Comparison of ENCODE assay signal across 19 mouse cellular contexts in genomic region chr12:21329661-21330400, GRCm38 (mm10). TPM values are rescaled to one million over a fixed set of nuclear protein-coding genes. Genes with fewer than 3 reads are reported as not detected.
DNase-seq lines count a peak whose midpoint lies in the region; ATAC-seq lines count a peak whose summit lies in the region.
"Had no signal": no experiment of that assay in that cellular context is flagged by ENCODE, and none has a peak within 500 bp of the region (broad histone marks: within the 10 kb centered on the region; RNA-seq: fewer than 3 reads in every experiment).

No protein-coding gene starts in this region.

- 0 out of 2 replicates have a peak overlapping the region, but pooled peaks have one; percentile 34 for H3K27ac ChIP-seq in heart, embryonic 13.5 days (replicated peaks)
- H3K27ac ChIP-seq in midbrain, embryonic 11.5 days (ENCODE audit: low read depth, low read length) = no peak overlapping the region
- H3K27ac ChIP-seq in midbrain, embryonic 10.5 days (replicated peaks) = no peak overlapping the region
- H3K27ac ChIP-seq: embryonic facial prominence, embryonic 13.5 days; forebrain, embryonic 12.5 days; hindbrain, embryonic 12.5 days had no signal

- H3K4me2 ChIP-seq in heart, embryonic 13.5 days = no peak overlapping the region
- H3K4me2 ChIP-seq in midbrain, embryonic 11.5 days = no peak overlapping the region
- H3K4me2 ChIP-seq: embryonic facial prominence, embryonic 13.5 days; forebrain, embryonic 12.5 days; hindbrain, embryonic 12.5 days had no signal

- 0 out of 2 replicates have a peak overlapping the region, but pooled peaks have one; percentile 26 for H3K9ac ChIP-seq in heart, embryonic 13.5 days
- H3K9ac ChIP-seq in midbrain, embryonic 11.5 days (ENCODE audit: low read length) = no peak overlapping the region
- H3K9ac ChIP-seq: embryonic facial prominence, embryonic 13.5 days; forebrain, embryonic 12.5 days; hindbrain, embryonic 12.5 days had no signal

- peaks cover 18% of the 10 kb centered on the region for H3K4me1 ChIP-seq in heart, embryonic 13.5 days
- no peaks in the 10 kb centered on the region for H3K4me1 ChIP-seq in midbrain, embryonic 11.5 days (ENCODE audit: control insufficient read depth, insufficient read depth, low read length)
- H3K4me1 ChIP-seq in midbrain, embryonic 10.5 days = no peaks in the 10 kb centered on the region
- H3K4me1 ChIP-seq: embryonic facial prominence, embryonic 13.5 days; forebrain, embryonic 12.5 days; hindbrain, embryonic 12.5 days had no signal

- ATAC-seq in heart, embryonic 13.5 days (ENCODE audit: extremely low read depth, insufficient number of reproducible peaks, low FRiP score, low TSS enrichment) = no peak
- no peak for ATAC-seq in midbrain, embryonic 11.5 days (ENCODE audit: low FRiP score)
- ATAC-seq: forebrain, embryonic 16.5 days; hindbrain, embryonic 16.5 days; inflammation-experienced regulatory T-cells, adult 6 months had no signal

- peak; percentile 70 for DNase-seq in heart, adult 11 months
- no peak for DNase-seq in heart, postnatal 10 days
- DNase-seq in heart, postnatal 36 days = no peak
- peak; percentile 54 for DNase-seq in midbrain, embryonic 11.5 days (ENCODE audit: low spot score, missing footprints)
- DNase-seq in midbrain, embryonic 10.5 days (ENCODE audit: low spot score) = no peak
- DNase-seq: adrenal gland, adult 2 months; adrenal gland, postnatal 25 days; cerebellum, adult 18-20 months; cerebellum, adult 9-11 months; cerebellum, postnatal 36 days; kidney, adult 8-10 months had no signal

- peaks cover 97% of the 10 kb centered on the region for H3K36me3 ChIP-seq in heart, embryonic 13.5 days
- H3K36me3 ChIP-seq in midbrain, embryonic 11.5 days (ENCODE audit: control insufficient read depth, insufficient read depth, low read length) = peaks cover 27% of the 10 kb centered on the region
- peaks cover 98% of the 10 kb centered on the region for H3K36me3 ChIP-seq in midbrain, embryonic 10.5 days

- no peaks in the 10 kb centered on the region for H3K9me3 ChIP-seq in heart, embryonic 13.5 days
- H3K9me3 ChIP-seq in midbrain, embryonic 11.5 days (ENCODE audit: control insufficient read depth, low read length) = no peaks in the 10 kb centered on the region
- H3K9me3 ChIP-seq in midbrain, embryonic 10.5 days (replicated peaks) = no peaks in the 10 kb centered on the region
- H3K9me3 ChIP-seq: embryonic facial prominence, embryonic 13.5 days; forebrain, embryonic 12.5 days; hindbrain, embryonic 12.5 days had no signal

- WGBS in heart, embryonic 13.5 days = 70% methylated on average over 9 of the region's 9 CpGs
- WGBS in midbrain, embryonic 11.5 days = 94% methylated on average over 9 of the region's 9 CpGs
- 93% methylated on average over 9 of the region's 9 CpGs for WGBS in midbrain, embryonic 10.5 days

- H3K4me3 ChIP-seq in heart, embryonic 13.5 days = no peak overlapping the region
- no peak overlapping the region for H3K4me3 ChIP-seq in midbrain, embryonic 11.5 days (ENCODE audit: low read depth, low read length)
- no peak overlapping the region for H3K4me3 ChIP-seq in midbrain, embryonic 10.5 days
- H3K4me3 ChIP-seq: embryonic facial prominence, embryonic 13.5 days; forebrain, embryonic 12.5 days; hindbrain, embryonic 12.5 days had no signal

- H3K27me3 ChIP-seq in heart, embryonic 13.5 days (replicated peaks) = no peaks in the 10 kb centered on the region
- H3K27me3 ChIP-seq in midbrain, embryonic 11.5 days (ENCODE audit: control insufficient read depth, insufficient read depth, low read length) = no peaks in the 10 kb centered on the region
- H3K27me3 ChIP-seq in midbrain, embryonic 10.5 days (ENCODE audit: low read depth, poor library complexity, severe bottlenecking) = no peaks in the 10 kb centered on the region
- H3K27me3 ChIP-seq: CH12.LX; embryonic facial prominence, embryonic 13.5 days; forebrain, embryonic 12.5 days; hindbrain, embryonic 12.5 days had no signal

- intact Hi-C loops in heart, postnatal 10 days (cut with DNase I) = no loop called here
- intact Hi-C loops in heart, postnatal 36 days (cut with DNase I) = no loop called here

RNA-seq across cellular contexts. Expression of gene Iah1, which starts 13.6 kb away (rescaled TPM):
- total RNA-seq in heart, postnatal 10 days (2021) = 10 to 100 TPM; 26.7 to 28.0 TPM
- polyA plus RNA-seq in heart, embryonic 13.5 days (2015; fragmentation: Nextera tagmentation; extraction: Ambion mirVana) = 37.3 and 46.6 TPM in 2 replicates
- total RNA-seq in heart, postnatal 36 days (2021) = 10 to 100 TPM; 12.2 to 17.4 TPM
- polyA plus RNA-seq in midbrain, embryonic 11.5 days (2014; fragmentation: Nextera tagmentation; extraction: Ambion mirVana) = 49.5 and 50.8 TPM in 2 replicates
- polyA plus RNA-seq in midbrain, embryonic 10.5 days (2016; fragmentation: Nextera tagmentation; extraction: Ambion mirVana) = 44.8 and 49.3 TPM in 2 replicates

RNA-seq across cellular contexts. Expression of gene Adam17, which starts 43.6 kb away (rescaled TPM):
- total RNA-seq in heart, postnatal 10 days (2021) = 10 to 100 TPM; 49.9 to 59.8 TPM
- 24.2 and 25.2 TPM in 2 replicates for polyA plus RNA-seq in heart, embryonic 13.5 days (2015; fragmentation: Nextera tagmentation; extraction: Ambion mirVana)
- 10 to 100 TPM; 48.2 to 54.3 TPM for total RNA-seq in heart, postnatal 36 days (2021)
- 38.8 and 39.9 TPM in 2 replicates for polyA plus RNA-seq in midbrain, embryonic 11.5 days (2014; fragmentation: Nextera tagmentation; extraction: Ambion mirVana)
- 42.2 and 42.8 TPM in 2 replicates for polyA plus RNA-seq in midbrain, embryonic 10.5 days (2016; fragmentation: Nextera tagmentation; extraction: Ambion mirVana)

RNA-seq across cellular contexts. Expression of gene Itgb1bp1, which starts 43.7 kb away (rescaled TPM):
- 10 to 100 TPM; 39.6 to 42.4 TPM for total RNA-seq in heart, postnatal 10 days (2021)
- 33.4 and 37.7 TPM in 2 replicates for polyA plus RNA-seq in heart, embryonic 13.5 days (2015; fragmentation: Nextera tagmentation; extraction: Ambion mirVana)
- 10 to 100 TPM; 44.6 to 44.9 TPM for total RNA-seq in heart, postnatal 36 days (2021)
- 42.6 and 42.9 TPM in 2 replicates for polyA plus RNA-seq in midbrain, embryonic 11.5 days (2014; fragmentation: Nextera tagmentation; extraction: Ambion mirVana)
- 43.0 and 44.8 TPM in 2 replicates for polyA plus RNA-seq in midbrain, embryonic 10.5 days (2016; fragmentation: Nextera tagmentation; extraction: Ambion mirVana)

RNA-seq across cellular contexts. Expression of gene Cpsf3, which starts 44.6 kb away (rescaled TPM):
- total RNA-seq in heart, postnatal 10 days (2021) = 10 to 100 TPM; 42.9 to 46.0 TPM
- 64.6 and 68.4 TPM in 2 replicates for polyA plus RNA-seq in heart, embryonic 13.5 days (2015; fragmentation: Nextera tagmentation; extraction: Ambion mirVana)
- total RNA-seq in heart, postnatal 36 days (2021) = 10 to 100 TPM; 37.3 to 37.7 TPM
- polyA plus RNA-seq in midbrain, embryonic 11.5 days (2014; fragmentation: Nextera tagmentation; extraction: Ambion mirVana) = 138 and 145 TPM in 2 replicates
- 142 and 148 TPM in 2 replicates for polyA plus RNA-seq in midbrain, embryonic 10.5 days (2016; fragmentation: Nextera tagmentation; extraction: Ambion mirVana)

Comparison
In these comparisons a context has a peak if more than half of its experiments do, and no peak if none do; other contexts are left out.
1. DNase-seq: peak in heart, adult 11 months (single experiment) and midbrain, embryonic 11.5 days (single experiment); none in heart, postnatal 10 days (0 of 2), heart, postnatal 36 days (0 of 2) and midbrain, embryonic 10.5 days (single experiment).